Mouse (Mus musculus) testis, adult 2 months (tissue): ENCODE measurements around the gene Arhgef39.

Experiments
- CTCF ChIP-seq: fragments of 200-500 bp; IDR thresholded peaks from 2 replicates; pipeline ENCODE4 v1.5.1; 2012; ENCODE audit warnings: low read depth, mild to moderate bottlenecking, inconsistent platforms, low read length, moderate library complexity; ENCODE audit not compliant: control insufficient read depth, insufficient read depth, insufficient replicate concordance
- POLR2A ChIP-seq: fragments of 200-500 bp; IDR thresholded peaks from 2 replicates; pipeline ENCODE4 v1.6.1; 2012; ENCODE audit warnings: low read depth, mild to moderate bottlenecking, inconsistent platforms, low read length, moderate library complexity; ENCODE audit not compliant: control insufficient read depth

DNA sequence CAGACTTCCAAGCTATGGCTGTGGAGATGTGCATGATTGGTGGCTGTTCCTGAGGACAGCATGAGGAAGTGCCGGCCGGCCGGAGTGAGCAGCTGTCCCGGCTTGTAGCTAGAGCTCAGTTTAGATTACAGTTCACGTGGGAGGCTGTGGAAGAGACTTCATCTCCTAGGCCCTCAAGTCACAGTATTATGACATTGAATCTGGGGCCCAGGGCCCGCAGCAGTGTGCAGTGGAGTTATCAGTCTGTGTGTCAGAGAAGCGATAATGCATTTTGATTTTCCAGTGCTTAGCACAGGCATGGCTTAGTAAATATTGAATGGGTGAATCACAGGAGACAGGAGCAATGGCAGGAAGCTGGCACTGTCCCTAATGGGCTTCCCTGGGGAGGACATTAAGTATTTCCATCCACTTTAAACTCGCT is 30.6 kb upstream of the Arhgef39 start:
- TF ChIP-seq CTCF (no peak), POLR2A (no peak)
